Mouse (Mus musculus): ENCODE measurements at regions not wholly inside any gene's neighbourhood (a gene's known extent, or its start where the extent isn't known, plus 50 kb on each side); places are given as distances from the start of the nearest gene placed in this dataset.
"Not testable (repeated sequence)": the region's sequence is repeated elsewhere in the genome, so short reads cannot be mapped to it uniquely, and the experiment has no call there.

GRCm38 (mm10) chr13:28840142-28840541 is 113.4 kb downstream of the Sox4 start:
- no peak for DNase-seq

GRCm38 (mm10) chr13:28839084-28839483 is 114.4 kb downstream of the Sox4 start:
- DNase-seq, result no peak

DNA sequence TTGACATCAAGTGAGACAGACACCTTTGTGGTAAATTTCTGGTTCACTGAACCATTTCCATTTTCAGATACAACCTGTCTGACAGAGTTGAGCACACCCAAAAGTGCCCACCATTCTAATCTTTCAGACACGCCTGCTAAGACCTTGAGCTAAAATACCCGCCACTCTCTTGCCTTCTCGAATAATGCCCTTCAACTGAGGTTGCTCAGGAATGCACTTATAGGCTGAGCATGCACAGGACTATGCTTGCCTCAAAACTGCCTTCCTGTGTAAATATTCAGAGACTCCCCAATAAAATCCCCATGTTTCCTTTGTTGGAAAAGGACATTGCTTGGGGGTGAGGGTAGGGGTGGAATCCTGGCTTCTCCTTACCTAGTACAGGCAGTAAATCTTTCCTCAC is 115.3 kb downstream of the Sox4 start:
- no peak for DNase-seq

DNA sequence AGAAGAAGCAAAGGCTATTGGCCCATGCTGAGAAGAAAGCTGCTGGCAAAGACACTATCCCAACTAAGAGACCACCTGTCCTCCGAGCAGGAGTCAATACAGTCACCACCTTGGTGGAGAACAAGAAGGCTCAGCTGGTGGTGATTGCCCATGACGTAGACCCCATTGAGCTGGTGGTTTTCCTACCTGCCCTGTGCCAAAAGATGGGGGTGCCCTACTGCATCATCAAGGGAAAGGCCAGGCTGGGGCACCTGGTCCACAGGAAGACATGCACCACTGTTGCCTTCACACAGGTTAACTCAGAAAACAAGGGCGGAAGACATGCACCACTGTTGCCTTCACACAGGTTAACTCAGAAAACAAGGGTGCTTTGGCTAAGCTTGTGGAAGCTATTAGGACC is 116.3 kb downstream of the Sox4 start:
- DNase-seq, result not testable (repeated sequence)

- DNase-seq, result no peak
Observed at GRCm38 (mm10) chr13:28833700-28834065, 119.8 kb downstream of the Sox4 start.

DNA sequence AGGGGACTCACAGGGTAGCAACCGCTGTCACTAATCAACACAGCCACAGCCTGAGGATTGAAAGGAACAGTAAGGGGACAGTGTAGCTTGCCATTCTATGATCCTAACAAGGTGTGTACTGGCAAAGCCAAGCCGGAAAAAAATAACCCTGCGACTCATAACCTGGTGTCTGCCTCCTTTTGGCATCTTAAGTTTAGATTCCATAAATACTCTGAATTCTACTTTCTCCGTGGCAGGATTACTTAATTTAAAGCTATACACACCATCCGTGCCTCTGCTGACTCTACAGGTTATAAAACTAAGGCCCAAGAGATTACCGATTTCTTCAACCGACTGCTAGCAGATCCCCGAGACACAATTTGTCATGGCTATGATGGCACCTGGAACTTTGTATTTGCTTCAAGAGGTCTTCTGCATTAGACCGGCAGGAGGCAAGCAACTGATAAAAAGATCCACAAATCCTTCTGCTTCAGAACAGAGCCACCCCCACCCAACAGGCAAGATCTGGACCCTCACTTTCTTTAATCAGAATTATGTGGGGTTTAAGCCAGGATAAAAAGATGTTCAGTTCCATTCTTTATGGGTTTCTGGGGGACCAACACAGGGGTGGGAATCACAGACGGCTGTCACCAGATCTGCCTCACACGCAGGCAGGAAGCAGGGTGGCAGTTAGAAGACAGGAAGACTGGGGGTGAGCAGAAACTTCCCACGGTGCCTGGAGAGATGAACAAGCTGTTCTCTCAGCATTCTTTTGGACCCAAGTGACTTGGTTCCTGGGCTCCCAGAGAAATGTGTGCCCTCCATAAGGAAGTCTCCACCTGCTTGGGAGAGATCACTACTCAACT is 120.4 kb downstream of the Sox4 start:
- DNase-seq, result no peak

DNA sequence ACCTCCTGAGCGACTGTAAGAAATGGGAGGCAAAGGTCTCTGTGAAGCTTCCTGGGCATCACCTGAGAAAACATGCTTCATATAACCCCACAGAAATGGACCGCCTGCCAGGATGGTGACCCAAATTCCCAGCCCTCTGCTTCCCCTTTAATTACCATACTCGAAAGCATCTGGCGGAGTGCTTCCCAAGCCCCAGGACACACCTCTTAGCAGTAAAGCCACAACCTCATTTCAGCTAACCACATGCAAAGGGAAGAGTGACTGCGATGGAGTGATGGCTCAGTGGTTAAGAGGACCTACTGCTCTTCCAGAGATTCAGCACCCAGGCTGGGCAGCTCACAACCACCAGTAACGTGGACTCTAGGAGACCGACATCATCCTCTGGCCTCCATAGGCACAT is 127.2 kb downstream of the Sox4 start:
- DNase-seq, result no peak

- DNase-seq, result no peak
Observed at GRCm38 (mm10) chr13:28823985-28824384, 129.5 kb downstream of the Sox4 start.

GRCm38 (mm10) chr13:28823311-28823880 is 130.1 kb downstream of the Sox4 start:
- DNase-seq, result no peak

GRCm38 (mm10) chr13:28820868-28821533 is 132.5 kb downstream of the Sox4 start:
- DNase-seq, result no peak

DNA sequence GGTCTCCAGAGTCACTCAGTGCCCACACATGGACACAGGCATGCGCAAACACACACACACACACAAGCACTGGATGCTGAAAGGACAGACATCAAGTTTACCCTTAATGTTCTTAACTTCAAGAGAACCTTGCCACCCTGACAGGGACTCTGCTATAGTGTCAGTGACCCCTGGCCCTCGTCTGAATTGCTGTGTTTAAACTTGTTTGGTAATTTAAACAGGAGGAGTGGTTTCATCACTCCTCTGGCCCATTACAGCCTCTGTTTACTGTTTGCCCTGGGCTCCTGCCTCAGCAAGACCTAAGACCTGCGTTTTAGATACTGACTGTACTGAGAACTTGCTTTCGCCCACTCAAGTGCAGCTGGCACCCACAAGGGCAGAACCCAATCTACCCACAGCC is 139.4 kb downstream of the Sox4 start:
- no peak for DNase-seq

- no peak for DNase-seq
Observed at GRCm38 (mm10) chr13:28811667-28812575, 141.6 kb downstream of the Sox4 start.

- no peak for DNase-seq
Observed at GRCm38 (mm10) chr13:28811081-28811439, 142.5 kb downstream of the Sox4 start.

- no peak for DNase-seq
Observed at GRCm38 (mm10) chr13:28810326-28811080, 143.0 kb downstream of the Sox4 start.

- no peak for DNase-seq
Observed at GRCm38 (mm10) chr13:28805302-28805701, 148.2 kb downstream of the Sox4 start.

DNA sequence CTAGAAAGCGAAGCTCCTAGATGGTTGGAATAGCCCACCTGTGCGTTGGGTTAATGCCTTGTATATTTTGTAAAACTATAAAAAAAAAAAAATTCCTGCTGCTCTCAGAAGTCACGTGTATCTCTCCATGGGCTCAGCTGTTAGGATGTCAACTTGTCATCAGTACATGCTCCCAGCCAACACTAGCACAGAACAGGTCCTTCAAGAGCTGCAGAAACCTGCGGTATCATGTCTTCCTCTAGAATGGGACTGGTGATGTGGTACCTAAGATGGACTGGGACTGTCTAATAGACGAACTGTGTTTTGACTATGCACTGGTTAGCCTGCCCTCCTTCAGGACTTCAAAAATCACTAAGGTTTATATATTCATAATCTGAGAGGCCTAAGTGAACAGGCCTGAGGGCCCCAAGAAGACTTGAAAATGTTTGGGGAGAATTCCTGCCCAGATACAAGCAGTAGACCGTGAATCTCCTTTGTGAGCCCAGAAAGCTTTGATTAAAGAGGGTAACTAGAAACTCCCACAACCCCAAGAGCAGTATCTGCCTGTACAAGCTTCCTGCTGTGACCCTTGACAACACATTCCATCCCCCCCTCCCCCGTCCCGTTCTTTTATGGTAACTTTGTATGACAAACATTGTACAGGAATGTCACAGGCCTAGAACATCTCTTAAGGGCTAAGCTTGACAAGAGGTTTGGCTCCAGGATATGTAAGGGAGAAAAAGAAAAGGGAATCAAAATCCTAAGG is 152.1 kb downstream of the Sox4 start:
- no peak for DNase-seq

GRCm38 (mm10) chr13:28800676-28801075 is 152.8 kb downstream of the Sox4 start:
- DNase-seq, result no peak

- no peak for DNase-seq
Observed at GRCm38 (mm10) chr13:28799474-28799873, 154.0 kb downstream of the Sox4 start.

GRCm38 (mm10) chr13:28797617-28798475 is 155.7 kb downstream of the Sox4 start:
- no peak for DNase-seq

DNA sequence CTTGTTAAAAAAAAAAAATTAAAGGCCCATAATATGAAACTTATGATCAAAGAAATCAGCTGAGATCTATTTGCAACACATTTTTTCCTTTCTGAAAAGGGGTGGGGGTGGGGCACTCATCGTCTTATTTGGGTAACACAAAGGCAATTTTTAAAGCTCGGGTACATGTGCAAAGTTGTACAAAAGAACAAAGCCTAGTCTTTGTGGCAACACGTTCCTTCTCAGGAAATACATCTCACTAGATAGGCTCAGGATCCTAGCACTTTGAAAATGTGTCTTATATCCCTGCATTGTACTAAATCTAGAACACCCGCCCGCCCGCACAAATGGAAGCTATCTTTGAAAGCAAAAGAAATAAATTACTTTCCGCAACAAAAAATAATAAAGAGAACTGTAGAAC is 158.2 kb downstream of the Sox4 start:
- DNase-seq, result no peak

Measured in adrenal gland, adult 2 months (tissue).